Mouse (Mus musculus) heart, postnatal 0 days (tissue): ENCODE data around the gene Sspo.

Source experiments
- CTCF ChIP-seq: IDR thresholded peaks from 2 replicates; pipeline ENCODE4 v1.5.1; 2016; ENCODE audit warnings: antibody characterized with exemption, control low read depth, low read depth
- EP300 ChIP-seq: IDR thresholded peaks from 2 replicates; pipeline ENCODE4 v1.6.1; 2016; ENCODE audit warnings: antibody characterized with exemption, low read depth

- TF ChIP-seq CTCF (no peak), EP300 (no peak)
Observed at GRCm38 (mm10) chr6:48414886-48415285, 33.1 kb upstream of the Sspo start.
